Mouse (Mus musculus) MEL (cell line): Measurements from ENCODE around the gene Elmsan1. TPM values are rescaled to one million over a fixed set of nuclear protein-coding genes. Genes with fewer than 3 reads are reported as not detected.

Source experiments
- DNase-seq: peaks from one replicate; pipeline ENCODE4 v3.0.0; 2011; ENCODE audit warnings: low read depth, low spot score
- H3K27ac ChIP-seq: 2 replicates; pipeline ENCODE4 v1.5.1; 2012; ENCODE audit warnings: low read depth, mild to moderate bottlenecking, control low read depth, low read length, moderate library complexity; ENCODE audit not compliant: control insufficient read depth
- H3K27me3 ChIP-seq, 2 experiments: fragments of 150-350 bp in 1 of 2; sonication (generic) in 1 of 2; 2 replicates each; pipeline ENCODE4 v1.6.1; 2012; ENCODE audit warnings: low read length in 2 of 2, mild to moderate bottlenecking in 2 of 2, improper control_type of control experiment in 1 of 2, moderate library complexity in 1 of 2; ENCODE audit not compliant: insufficient read depth in 2 of 2, control insufficient read depth in 1 of 2
- H3K36me3 ChIP-seq, 2 experiments: 2 replicates each; pipeline ENCODE4 v1.6.1; 2012 to 2014; ENCODE audit warnings: low read length in 2 of 2, improper control_type of control experiment in 1 of 2, inconsistent platforms in 1 of 2, mild to moderate bottlenecking in 1 of 2; ENCODE audit not compliant: insufficient read depth in 2 of 2, control insufficient read depth in 1 of 2
- H3K4me1 ChIP-seq, 2 experiments: fragments of 150-350 bp in 1 of 2; sonication (generic) in 1 of 2; 2 replicates each; pipeline ENCODE4 v1.6.1; 2012; ENCODE audit warnings: low read length in 2 of 2, improper control_type of control experiment in 1 of 2, mild to moderate bottlenecking in 1 of 2; ENCODE audit not compliant: insufficient read depth in 2 of 2, control insufficient read depth in 1 of 2
- H3K4me3 ChIP-seq, 2 experiments: fragments of 150-350 bp in 1 of 2; sonication (generic) in 1 of 2; 2 replicates each; pipeline ENCODE4 v1.5.1; 2012; ENCODE audit warnings: low read depth in 2 of 2, low read length in 2 of 2, mild to moderate bottlenecking in 2 of 2, moderate library complexity in 2 of 2, control low read depth in 1 of 2, improper control_type of control experiment in 1 of 2; ENCODE audit not compliant: control insufficient read depth in 1 of 2, insufficient read depth in 1 of 2
- H3K79me2 ChIP-seq: 2 replicates; pipeline ENCODE4 v1.6.1; 2012; ENCODE audit warnings: mild to moderate bottlenecking, low read length, moderate library complexity; ENCODE audit not compliant: control insufficient read depth, poor library complexity, insufficient read depth
- H3K9ac ChIP-seq: 2 replicates; pipeline ENCODE4 v1.6.1; 2012; ENCODE audit warnings: low read depth, mild to moderate bottlenecking, control low read depth, low read length, moderate library complexity; ENCODE audit not compliant: control insufficient read depth, poor library complexity, severe bottlenecking
- H3K9me3 ChIP-seq: fragments of 150-350 bp; sonication (generic); replicated peaks from 2 replicates; pipeline ENCODE4 v1.6.1; 2012; ENCODE audit warnings: mild to moderate bottlenecking, low read length, improper control_type of control experiment, moderate library complexity; ENCODE audit not compliant: insufficient read depth
- CHD1 ChIP-seq: IDR thresholded peaks from 2 replicates; pipeline ENCODE4 v1.6.1; 2012; ENCODE audit warnings: low read depth, mild to moderate bottlenecking, inconsistent platforms, low read length, improper control_type of control experiment
- ELF1 ChIP-seq: IDR thresholded peaks from 2 replicates; pipeline ENCODE4 v1.6.1; 2014; ENCODE audit warnings: low read depth, mild to moderate bottlenecking, inconsistent platforms, low read length, improper control_type of control experiment, moderate library complexity
- GABPA ChIP-seq: IDR thresholded peaks from 2 replicates; pipeline ENCODE4 v1.6.1; 2012; ENCODE audit warnings: low read depth, mild to moderate bottlenecking, inconsistent platforms, low read length, improper control_type of control experiment, moderate library complexity
- GATA1 ChIP-seq: IDR thresholded peaks from 2 replicates; pipeline ENCODE4 v1.6.1; 2011; ENCODE audit warnings: low read depth, low read length, improper control_type of control experiment
- KAT2A ChIP-seq: conservative IDR thresholded peaks from 2 replicates; pipeline ENCODE4 v1.6.1; 2012; ENCODE audit warnings: low read depth, low read length, improper control_type of control experiment, inconsistent platforms
- MAFK ChIP-seq: IDR thresholded peaks from 2 replicates; pipeline ENCODE4 v1.6.1; 2011; ENCODE audit warnings: low read depth, mild to moderate bottlenecking, low read length, improper control_type of control experiment, borderline replicate concordance
- MXI1 ChIP-seq: IDR thresholded peaks from 2 replicates; pipeline ENCODE4 v1.6.1; 2011; ENCODE audit warnings: mild to moderate bottlenecking, low read depth, low read length, improper control_type of control experiment
- MYB ChIP-seq: IDR thresholded peaks from 2 replicates; pipeline ENCODE4 v1.6.1; 2011; ENCODE audit warnings: mild to moderate bottlenecking, low read depth, low read length, improper control_type of control experiment
- MYC ChIP-seq: IDR thresholded peaks from 2 replicates; pipeline ENCODE4 v1.6.1; 2011; ENCODE audit warnings: low read depth, mild to moderate bottlenecking, low read length, improper control_type of control experiment, moderate library complexity
- POLR2A ChIP-seq, 2 experiments: IDR thresholded peaks; 2 replicates each; pipeline ENCODE4 v1.6.1; 2011 to 2012; ENCODE audit warnings: low read length in 2 of 2, mild to moderate bottlenecking in 2 of 2, control low read depth in 1 of 2, improper control_type of control experiment in 1 of 2, low read depth in 1 of 2, moderate library complexity in 1 of 2; ENCODE audit not compliant: control insufficient read depth in 1 of 2, insufficient read depth in 1 of 2, poor library complexity in 1 of 2
- POLR2AphosphoS2 ChIP-seq: IDR thresholded peaks from 2 replicates; pipeline ENCODE4 v1.6.1; 2011; ENCODE audit warnings: low read length, improper control_type of control experiment
- RAD21 ChIP-seq: IDR thresholded peaks from 2 replicates; pipeline ENCODE4 v1.6.1; 2011; ENCODE audit warnings: mild to moderate bottlenecking, low read depth, low read length, improper control_type of control experiment
- RCOR1 ChIP-seq: IDR thresholded peaks from 2 replicates; pipeline ENCODE4 v1.6.1; 2012; ENCODE audit warnings: low read depth, mild to moderate bottlenecking, inconsistent platforms, low read length, improper control_type of control experiment
- SIN3A ChIP-seq: IDR thresholded peaks from 2 replicates; pipeline ENCODE4 v1.6.1; 2012; ENCODE audit warnings: low read length, improper control_type of control experiment, inconsistent platforms
- SMC3 ChIP-seq: IDR thresholded peaks from 2 replicates; pipeline ENCODE4 v1.6.1; 2011; ENCODE audit warnings: low read depth, low read length, improper control_type of control experiment
- TAL1 ChIP-seq: IDR thresholded peaks from 2 replicates; pipeline ENCODE4 v1.6.1; 2012; ENCODE audit warnings: mild to moderate bottlenecking, inconsistent platforms, low read length, moderate library complexity, mixed read lengths
- TBP ChIP-seq: IDR thresholded peaks from 2 replicates; pipeline ENCODE4 v1.8.0; 2011; ENCODE audit warnings: low read depth, low read length, improper control_type of control experiment
- TCF12 ChIP-seq: IDR thresholded peaks from 2 replicates; pipeline ENCODE4 v1.6.1; 2014; ENCODE audit warnings: low read depth, mild to moderate bottlenecking, inconsistent platforms, low read length, improper control_type of control experiment, moderate library complexity
- USF1 ChIP-seq: IDR thresholded peaks from 2 replicates; pipeline ENCODE4 v1.6.1; 2014; ENCODE audit warnings: low read depth, mild to moderate bottlenecking, inconsistent platforms, low read length, improper control_type of control experiment, moderate library complexity
- USF2 ChIP-seq, 2 experiments: IDR thresholded peaks; 2 replicates each; pipeline ENCODE4 v1.6.1; 2011 to 2012; ENCODE audit warnings: improper control_type of control experiment in 2 of 2, low read length in 2 of 2, borderline replicate concordance in 1 of 2, inconsistent platforms in 1 of 2, low read depth in 1 of 2, mild to moderate bottlenecking in 1 of 2; ENCODE audit not compliant: insufficient read depth in 1 of 2
- ZC3H11A ChIP-seq: IDR thresholded peaks from 2 replicates; pipeline ENCODE4 v1.6.1; 2012; ENCODE audit warnings: low read depth, mild to moderate bottlenecking, inconsistent platforms, low read length, improper control_type of control experiment
- ZNF384 ChIP-seq: IDR thresholded peaks from 2 replicates; pipeline ENCODE4 v1.6.1; 2012; ENCODE audit warnings: low read depth, mild to moderate bottlenecking, inconsistent platforms, low read length, improper control_type of control experiment
- polyA plus RNA-seq, 2 experiments: library from polyadenylated mRNA; stranded (reverse) in 1 of 2; unstranded in 1 of 2; fragments of >175 nt in 1 of 2; fragments of >200 nt in 1 of 2; gene quantifications; 2 replicates each; pipeline versions ENCODE4 v1.2.1 to v1.2.4; 2012; ENCODE audit warnings: low replicate concordance in 2 of 2, low read depth in 1 of 2; ENCODE audit not compliant: insufficient read length in 2 of 2, insufficient read depth in 1 of 2, missing spikeins in 1 of 2
- total RNA-seq: library from RNA; depleted of rRNA; stranded (reverse); fragments of 300-350 nt; gene quantifications from 2 replicates; pipeline ENCODE4 v1.2.3, GENCODE M21; 2012

Gene Elmsan1
- total and polyA plus RNA-seq, 3 experiments = 7.7 to 25.3 TPM; not detected in 1

- Histone ChIP-seq H3K36me3 (peaks cover 0 to 24% of the 10 kb centered on the region in 2 experiments; a peak in 2 of 4 replicates), H3K4me1 (peaks cover 8 to 29% of the 10 kb centered on the region in 2 experiments)
These were observed 19.8 kb downstream of the Elmsan1 start for GRCm38 (mm10) chr12:84198880-84199279.

GRCm38 (mm10) chr12:84198076-84198679, 20.5 kb downstream of the Elmsan1 start:
- H3K36me3 ChIP-seq = peaks cover 0 to 19% of the 10 kb centered on the region in 2 experiments; a peak in 2 of 4 replicates
- no peaks in the 10 kb centered on the region for H3K27me3 ChIP-seq
- H3K4me1 ChIP-seq = peaks cover 8 to 22% of the 10 kb centered on the region in 2 experiments
- H3K9ac ChIP-seq = no peak overlapping the region
- no peak overlapping the region for H3K4me3 ChIP-seq
- TF ChIP-seq SIN3A = no peak
- no peak for TF ChIP-seq RAD21
- no peak for TF ChIP-seq MYC
- DNase-seq = no peak
- no peaks in the 10 kb centered on the region for H3K9me3 ChIP-seq
- H3K27ac ChIP-seq = no peak overlapping the region
- H3K79me2 ChIP-seq = peaks cover 41% of the 10 kb centered on the region

More at GRCm38 (mm10) chr12:84198880-84199279, 19.8 kb downstream of the Elmsan1 start:
- TF ChIP-seq ZC3H11A (no peak), RCOR1 (no peak), CHD1 (no peak), MXI1 (no peak), SMC3 (no peak), GATA1 (no peak), TAL1 (no peak), TCF12 (no peak), ELF1 (no peak), USF1 (no peak), GABPA (no peak), KAT2A (no peak), TBP (no peak), USF2 (IDR thresholded peaks at IDR 0.05; ENCODE audit: borderline replicate concordance in 1 of 2, insufficient read depth in 1 of 2, low read depth in 1 of 2, low read length in 2 of 2) (no peak), MYB (no peak), ZNF384 (no peak), POLR2A (IDR thresholded peaks at IDR 0.05; ENCODE audit: control insufficient read depth in 1 of 2, insufficient read depth in 1 of 2, low read depth in 1 of 2, low read length in 2 of 2, poor library complexity in 1 of 2) (no peak), POLR2AphosphoS2 (no peak), MAFK (no peak)
- TF ChIP-seq, all 39 proteins: peak for 0
- Histone ChIP-seq H3K9ac (no peak overlapping the region), H3K79me2 (peaks cover 36% of the 10 kb centered on the region), H3K4me3 (no peak overlapping the region), H3K27me3 (no peaks in the 10 kb centered on the region), H3K27ac (no peak overlapping the region), H3K9me3 (no peaks in the 10 kb centered on the region)
- no peak for DNase-seq
